Mouse (Mus musculus): ENCODE measurements around the gene Helz2.
"Not testable (repeated sequence)": the region's sequence is repeated elsewhere in the genome, so short reads cannot be mapped to it uniquely, and the experiment has no call there.

The Helz2 gene

GRCm38 (mm10) chr2:181191385-181191784 is 50.4 kb downstream of the Helz2 start:
- not testable (repeated sequence) for DNase-seq

- no peak for DNase-seq
These were observed 52.5 kb downstream of the Helz2 start for GRCm38 (mm10) chr2:181189321-181189720.

GRCm38 (mm10) chr2:181188681-181189080 is 53.1 kb downstream of the Helz2 start:
- DNase-seq: peak in 1 of 2 experiments; percentile 33

GRCm38 (mm10) chr2:181187121-181188000 is 54.5 kb downstream of the Helz2 start, which contains the start of gene Ppdpf:
Gene Ppdpf (plus strand): TSS chr2:181187247.
- peak; percentile 93 to 96 for DNase-seq

GRCm38 (mm10) chr2:181186635-181187034 is 55.2 kb downstream of the Helz2 start:
- peak; percentile 75 to 81 for DNase-seq

- no peak for DNase-seq
These were observed 60.9 kb downstream of the Helz2 start for GRCm38 (mm10) chr2:181180898-181181297.

- DNase-seq: no peak
These were observed 63.4 kb downstream of the Helz2 start for GRCm38 (mm10) chr2:181178471-181178870.

GRCm38 (mm10) chr2:181178015-181178414 is 63.8 kb downstream of the Helz2 start:
- no peak for DNase-seq
